ENCODE assay signal across 8 mouse cellular contexts in genomic region chr8:95702480-95703446, GRCm38 (mm10). TPM values are rescaled to one million over a fixed set of nuclear protein-coding genes. Genes with fewer than 3 reads are reported as not detected.
A peak's percentile ranks its signal among the peaks of the same experiment; 100 is the strongest.
DNase-seq lines count a peak whose midpoint lies in the region; ATAC-seq lines count a peak whose summit lies in the region.

No protein-coding gene starts in this region.

- DNase-seq in NIH3T3 (ENCODE audit: low read depth): peak; percentile 92
- DNase-seq in cerebellum, postnatal 10 days: peak; percentile 95 to 97
- DNase-seq in frontal cortex, postnatal 10 days (ENCODE audit: low spot score in 2 of 2): peak; percentile 91 to 93
- DNase-seq in hindbrain, embryonic 11.5 days (ENCODE audit: low spot score): peak; percentile 87
- peak; percentile 96 for DNase-seq in layer of hippocampus, adult 9-11 months
- DNase-seq in ovary, adult 18-20 months (ENCODE audit: low spot score): peak; percentile 75
- peak; percentile 90 for DNase-seq in thymus, postnatal 14 days

- H3K9ac ChIP-seq in hindbrain, embryonic 11.5 days (ENCODE audit: low read depth, low read length): peak overlapping the region; percentile 75
- H3K9ac ChIP-seq in lung, embryonic 15.5 days: peak overlapping the region; percentile 53

- no peak overlapping the region for H3K27ac ChIP-seq in hindbrain, embryonic 11.5 days (ENCODE audit: low read depth, low read length)
- no peak overlapping the region for H3K27ac ChIP-seq in lung, embryonic 15.5 days

- H3K4me3 ChIP-seq in hindbrain, embryonic 11.5 days (ENCODE audit: low read depth, low read length): peak overlapping the region; percentile 49
- peak overlapping the region; percentile 61 for H3K4me3 ChIP-seq in lung, embryonic 15.5 days

- ATAC-seq in hindbrain, embryonic 11.5 days (ENCODE audit: low FRiP score): peak; percentile 93
- peak; percentile 93 for ATAC-seq in lung, embryonic 15.5 days (ENCODE audit: borderline replicate concordance, extremely low read depth, low FRiP score, low TSS enrichment)

- no peaks in the 10 kb centered on the region for H3K36me3 ChIP-seq in hindbrain, embryonic 11.5 days (ENCODE audit: control insufficient read depth, insufficient read depth, low read length)
- H3K36me3 ChIP-seq in lung, embryonic 15.5 days: no peaks in the 10 kb centered on the region

- 4% methylated on average over 33 of the region's 34 CpGs for WGBS in hindbrain, embryonic 11.5 days
- WGBS in lung, embryonic 15.5 days: 3% methylated on average over 33 of the region's 34 CpGs

- peak overlapping the region; percentile 87 for H3K4me2 ChIP-seq in hindbrain, embryonic 11.5 days (replicated peaks; ENCODE audit: low read depth, low read length)
- H3K4me2 ChIP-seq in lung, embryonic 15.5 days: peak overlapping the region; percentile 100

- peaks cover 4% of the 10 kb centered on the region for H3K27me3 ChIP-seq in hindbrain, embryonic 11.5 days (ENCODE audit: control insufficient read depth, insufficient read depth, low read length)
- peaks cover 11% of the 10 kb centered on the region; the same call in 1 of the 2 replicates for H3K27me3 ChIP-seq in lung, embryonic 15.5 days

- H3K9me3 ChIP-seq in hindbrain, embryonic 11.5 days (ENCODE audit: control insufficient read depth, low read length): no peaks in the 10 kb centered on the region
- H3K9me3 ChIP-seq in lung, embryonic 15.5 days: no peaks in the 10 kb centered on the region

- peaks cover 5% of the 10 kb centered on the region for H3K4me1 ChIP-seq in hindbrain, embryonic 11.5 days (replicated peaks; ENCODE audit: control insufficient read depth, insufficient read depth, low read length)
- peaks cover 18% of the 10 kb centered on the region for H3K4me1 ChIP-seq in lung, embryonic 15.5 days

RNA-seq across cellular contexts. Expression of gene Setd6, which starts 12.9 kb away (rescaled TPM):
- 18.2 and 21.3 TPM in 2 replicates for polyA plus RNA-seq in hindbrain, embryonic 11.5 days (2014; fragmentation: Nextera tagmentation; extraction: Ambion mirVana)
- polyA plus RNA-seq in lung, embryonic 15.5 days (2015; fragmentation: Nextera tagmentation; extraction: Ambion mirVana): 17.3 and 18.3 TPM in 2 replicates

RNA-seq across cellular contexts. Expression of gene Ndrg4, which starts 26.0 kb away (rescaled TPM):
- polyA plus RNA-seq in hindbrain, embryonic 11.5 days (2014; fragmentation: Nextera tagmentation; extraction: Ambion mirVana): 45.0 and 61.6 TPM in 2 replicates
- 18.5 and 20.4 TPM in 2 replicates for polyA plus RNA-seq in lung, embryonic 15.5 days (2015; fragmentation: Nextera tagmentation; extraction: Ambion mirVana)
